Mouse (Mus musculus) left cerebral cortex, postnatal 14 days (tissue): ENCODE measurements at regions not wholly inside any gene's neighbourhood (a gene's known extent, or its start where the extent isn't known, plus 50 kb on each side); places are given as distances from the start of the nearest gene placed in this dataset.

ENCODE experiments used
- DNase-seq, 2 experiments: peaks; one replicate each; pipeline ENCODE4 v3.0.0; 2021 to 2022; ENCODE audit warnings: low spot score in 2 of 2, mixed read lengths in 1 of 2
- intact Hi-C: fragments of 180-260 bp; cut with DNase I; formaldehyde crosslinking; loops from one replicate; pipeline ENCODE4 v1.15.1; 2025

DNA sequence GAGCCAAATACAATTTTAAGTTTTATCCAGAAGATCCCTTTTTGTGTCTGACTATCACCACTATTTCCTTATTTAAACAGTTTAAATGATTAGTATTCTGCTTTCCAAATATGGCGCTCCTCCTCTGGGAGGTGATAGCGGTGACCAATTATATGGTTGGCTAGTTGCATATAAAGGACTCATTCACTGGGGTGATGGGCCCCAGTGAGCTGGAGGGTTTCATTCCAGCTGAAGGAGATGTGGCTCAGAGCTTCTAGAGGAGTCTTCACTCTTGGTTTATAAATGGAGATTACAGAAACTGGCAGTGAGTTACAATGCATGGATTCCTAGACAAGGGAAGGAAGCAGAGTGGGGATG, 50.7 kb upstream of the Gm7361 start:
- no peak for DNase-seq
- intact Hi-C loops, result no loop called here

DNA sequence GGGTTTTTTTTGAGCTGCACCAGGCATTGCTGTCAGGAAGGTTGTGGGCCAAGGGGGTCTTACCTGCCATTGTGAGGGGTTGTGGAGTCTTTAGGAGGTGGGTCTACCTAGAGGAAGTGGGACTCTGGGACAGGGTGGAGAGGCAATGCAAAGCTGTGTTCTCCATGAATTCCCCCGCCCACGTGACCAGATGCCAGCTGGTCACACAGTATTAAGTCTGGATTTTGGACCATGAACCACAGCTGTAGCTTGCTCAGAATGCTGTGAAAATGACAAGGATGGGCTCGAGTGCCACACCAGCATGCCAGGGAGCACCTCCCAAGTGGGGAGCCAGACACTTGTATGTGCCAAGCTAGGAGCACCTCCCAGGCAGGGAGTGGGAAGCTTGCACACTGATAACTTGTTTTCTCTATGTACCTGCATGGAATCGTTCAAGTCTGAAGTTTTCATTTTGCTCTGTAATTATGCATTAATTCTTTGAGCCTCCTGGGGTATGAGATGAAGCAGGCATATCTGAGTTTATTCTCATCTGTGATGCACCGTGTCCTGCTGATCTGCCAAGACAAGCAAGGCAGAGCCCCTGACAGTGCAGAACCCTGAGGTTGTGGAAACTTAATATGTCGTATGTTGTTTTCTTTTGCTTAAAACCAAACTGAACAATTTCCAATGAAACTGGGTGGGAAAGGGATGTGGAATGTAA, 51.3 kb upstream of the Gm7361 start:
- DNase-seq, result no peak
- intact Hi-C loops, result no loop called here

- intact Hi-C loops, result no loop called here
- DNase-seq, result no peak
Observed at GRCm38 (mm10) chr5:26202471-26202870, 55.0 kb upstream of the Gm7361 start.

GRCm38 (mm10) chr5:26189377-26189776, 68.1 kb upstream of the Gm7361 start:
- intact Hi-C loops, result no loop called here
- peak; percentile 18 to 21 for DNase-seq

DNA sequence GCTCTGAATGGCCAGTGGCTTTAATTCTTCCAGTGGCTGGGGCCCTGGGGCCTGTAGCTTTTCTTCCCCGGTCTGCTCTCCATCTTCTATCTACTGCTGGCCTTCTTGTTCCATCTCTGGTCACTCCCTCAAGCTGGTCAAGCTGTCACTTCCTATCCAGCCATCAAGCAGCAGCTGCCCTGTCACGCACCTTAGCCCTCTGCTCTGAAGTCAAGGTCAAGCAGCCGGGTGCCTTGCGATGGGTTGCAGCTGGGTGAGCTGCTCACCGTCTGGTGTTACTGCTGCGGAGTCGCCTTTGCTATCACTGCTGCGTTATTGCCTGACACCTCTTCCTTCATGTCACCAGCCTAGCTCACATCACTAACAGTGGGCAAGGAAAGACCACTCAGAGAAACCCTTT, 66.0 kb upstream of the Gm10220 start:
- intact Hi-C loops, result no loop called here

DNA sequence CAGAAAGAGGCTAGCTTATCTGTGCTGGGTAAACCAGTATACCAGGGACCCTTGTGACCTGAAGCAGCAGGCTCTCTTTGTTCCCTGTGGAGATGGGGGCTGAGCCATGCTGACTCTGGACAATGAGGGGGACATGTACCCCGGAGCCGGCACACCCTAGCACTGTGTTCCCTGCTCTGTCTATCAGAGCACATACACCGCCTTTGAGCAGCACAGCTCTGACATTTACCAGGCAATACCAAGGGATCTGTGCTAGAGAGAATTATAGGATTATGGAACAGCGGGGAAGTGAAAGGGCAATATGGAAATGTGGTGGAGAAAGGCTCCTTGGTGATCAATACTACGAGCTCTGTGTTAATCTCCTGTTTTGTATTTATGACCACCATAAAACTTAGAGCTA, 64.2 kb upstream of the Gm10220 start:
- intact Hi-C loops, result no loop called here
- DNase-seq, result no peak

More for the DNA sequence above, 66.0 kb upstream of the Gm10220 start:
- no peak for DNase-seq

GRCm38 (mm10) chr5:26176064-26176463, 54.8 kb upstream of the Gm10220 start:
- DNase-seq, result no peak
- intact Hi-C loops, result no loop called here

- no peak for DNase-seq
- intact Hi-C loops, result no loop called here
Observed at GRCm38 (mm10) chr5:26171662-26172384, 50.6 kb upstream of the Gm10220 start.

DNA sequence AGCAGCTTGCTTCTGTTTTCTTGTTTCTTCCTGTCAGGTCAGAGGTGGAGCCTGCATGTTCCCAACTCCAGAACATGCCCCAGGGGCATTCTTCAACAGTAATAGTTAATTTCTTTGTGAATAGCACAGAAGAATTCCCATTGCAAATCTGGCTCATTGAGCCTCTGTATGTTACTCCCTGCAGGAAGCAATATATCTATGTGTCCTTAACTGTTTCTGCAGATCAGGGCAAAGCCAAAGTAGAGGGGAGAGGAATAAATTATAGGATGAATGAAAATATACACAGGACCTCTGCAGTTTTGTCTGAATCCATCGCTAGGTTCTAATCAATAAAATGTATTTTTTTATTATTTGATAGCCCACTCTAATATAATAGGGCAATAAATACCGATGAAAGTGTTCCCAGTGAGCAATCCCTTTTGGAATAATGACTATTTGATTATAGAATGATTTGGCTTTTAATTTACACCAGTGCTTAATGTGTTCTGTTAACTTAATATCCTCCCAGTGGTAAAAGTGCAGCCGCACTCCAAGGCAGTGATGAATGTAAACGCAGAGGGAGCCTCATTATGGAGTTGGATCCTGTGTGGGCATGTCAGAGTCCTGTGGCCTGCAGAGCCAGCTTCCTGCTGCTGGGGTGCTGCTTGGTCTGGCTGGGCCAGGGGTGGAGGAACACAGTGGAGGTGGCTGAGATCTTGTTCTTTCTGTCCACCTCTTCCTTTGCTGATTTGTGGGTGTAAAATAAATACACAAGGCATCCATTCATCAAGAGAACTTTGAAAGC, 49.7 kb upstream of the Gm10220 start:
- intact Hi-C loops, result no loop called here
- DNase-seq, result no peak
